Mouse (Mus musculus): Measurements from ENCODE around the gene Gtsf1. TPM values are rescaled to one million over a fixed set of nuclear protein-coding genes. Genes with fewer than 3 reads are reported as not detected.
A peak's percentile ranks its signal among the peaks of the same experiment; 100 is the strongest.

Gtsf1 gene
- polyA plus RNA-seq, 1 experiment from 2014 or later: not detected

DNA sequence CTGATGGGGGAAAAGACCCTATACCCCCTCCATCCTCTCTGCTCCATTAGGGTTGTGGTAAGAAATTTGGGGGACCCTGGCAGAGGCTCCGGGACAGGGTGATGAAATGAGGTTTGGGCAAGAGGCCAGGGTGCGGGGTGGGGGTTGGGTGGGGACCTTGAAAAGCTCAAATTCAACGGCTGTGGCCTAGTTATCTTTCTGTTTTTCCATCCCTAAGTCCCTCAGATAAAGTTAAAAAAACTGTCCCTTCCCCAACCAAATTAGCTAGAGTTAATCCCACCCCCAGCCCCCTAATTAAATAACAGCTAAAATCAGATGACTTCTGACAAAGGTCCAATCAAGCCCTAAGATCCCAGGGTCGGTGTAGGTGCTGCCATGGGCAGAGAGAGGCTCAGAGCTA is 65.5 kb downstream of the Gtsf1 start:
- Histone ChIP-seq H3K4me1 (ENCODE audit: control insufficient read depth, insufficient read depth, low read length) (peaks cover 14% of the 10 kb centered on the region), H3K9me3 (ENCODE audit: control insufficient read depth, low read length) (no peaks in the 10 kb centered on the region), H3K4me2 (ENCODE audit: low read depth, severe bottlenecking) (peak overlapping the region; percentile 62), H3K36me3 (ENCODE audit: control insufficient read depth, insufficient read depth, low read length) (no peaks in the 10 kb centered on the region; the same call in 1 of the 2 replicates), H3K9ac (ENCODE audit: low read length) (no peak overlapping the region), H3K27me3 (ENCODE audit: control insufficient read depth, insufficient read depth, low read length) (no peaks in the 10 kb centered on the region), H3K4me3 (ENCODE audit: low read depth, low read length) (peak overlapping the region; percentile 82), H3K27ac (replicated peaks; ENCODE audit: low read depth, low read length) (no peak overlapping the region)
- ATAC-seq (ENCODE audit: insufficient number of reproducible peaks, low FRiP score, low TSS enrichment, low read depth) (no peak), DNase-seq (ENCODE audit: low spot score) (no peak)
- WGBS: 44% methylated on average over 4 of the region's 4 CpGs

DNA sequence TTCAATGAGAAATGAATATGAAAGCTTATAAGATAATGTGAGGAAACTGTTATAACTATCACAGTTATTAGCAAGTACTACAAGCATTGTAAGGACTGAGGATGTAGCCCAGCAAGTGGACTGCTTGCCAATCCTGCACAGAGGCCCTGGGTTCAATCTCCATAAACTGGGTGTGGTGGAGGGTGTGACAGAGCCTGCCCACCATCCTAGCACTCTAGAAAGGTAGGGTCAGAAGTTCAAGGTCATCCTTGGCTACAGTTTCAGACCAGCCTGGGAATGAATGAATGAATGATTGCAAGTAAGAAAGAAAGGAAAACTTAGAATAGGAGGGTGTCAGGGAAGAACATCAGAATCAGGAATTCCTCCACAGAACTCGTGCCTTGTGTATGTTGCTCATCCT is 66.5 kb downstream of the Gtsf1 start:
- Histone ChIP-seq H3K9me3 (ENCODE audit: control insufficient read depth, low read length) (no peaks in the 10 kb centered on the region), H3K4me1 (ENCODE audit: control insufficient read depth, insufficient read depth, low read length) (peaks cover 19% of the 10 kb centered on the region), H3K27ac (replicated peaks; ENCODE audit: low read depth, low read length) (no peak overlapping the region), H3K9ac (ENCODE audit: low read length) (no peak overlapping the region), H3K4me2 (ENCODE audit: low read depth, severe bottlenecking) (no peak overlapping the region), H3K36me3 (ENCODE audit: control insufficient read depth, insufficient read depth, low read length) (no peaks in the 10 kb centered on the region; the same call in 1 of the 2 replicates), H3K4me3 (ENCODE audit: low read depth, low read length) (no peak overlapping the region), H3K27me3 (ENCODE audit: control insufficient read depth, insufficient read depth, low read length) (no peaks in the 10 kb centered on the region)
- no peak for ATAC-seq (ENCODE audit: insufficient number of reproducible peaks, low FRiP score, low TSS enrichment, low read depth)
- no peak for DNase-seq (ENCODE audit: low spot score)
- 69% methylated on average over 1 of the region's 1 CpGs for WGBS

- 95% methylated on average over 3 of the region's 3 CpGs for WGBS
- H3K9ac ChIP-seq (ENCODE audit: low read length): no peak overlapping the region
- ATAC-seq (ENCODE audit: insufficient number of reproducible peaks, low FRiP score, low TSS enrichment, low read depth): no peak
- no peaks in the 10 kb centered on the region; the same call in 1 of the 2 replicates for H3K36me3 ChIP-seq (ENCODE audit: control insufficient read depth, insufficient read depth, low read length)
- no peak overlapping the region for H3K4me2 ChIP-seq (ENCODE audit: low read depth, severe bottlenecking)
- no peaks in the 10 kb centered on the region for H3K27me3 ChIP-seq (ENCODE audit: control insufficient read depth, insufficient read depth, low read length)
- DNase-seq (ENCODE audit: low spot score): no peak
- H3K4me3 ChIP-seq (ENCODE audit: low read depth, low read length): no peak overlapping the region
- peaks cover 26% of the 10 kb centered on the region for H3K4me1 ChIP-seq (ENCODE audit: control insufficient read depth, insufficient read depth, low read length)
- no peaks in the 10 kb centered on the region for H3K9me3 ChIP-seq (ENCODE audit: control insufficient read depth, low read length)
- H3K27ac ChIP-seq (replicated peaks; ENCODE audit: low read depth, low read length): no peak overlapping the region
Measured at GRCm38 (mm10) chr15:103362950-103363349, 67.3 kb downstream of the Gtsf1 start.

DNA sequence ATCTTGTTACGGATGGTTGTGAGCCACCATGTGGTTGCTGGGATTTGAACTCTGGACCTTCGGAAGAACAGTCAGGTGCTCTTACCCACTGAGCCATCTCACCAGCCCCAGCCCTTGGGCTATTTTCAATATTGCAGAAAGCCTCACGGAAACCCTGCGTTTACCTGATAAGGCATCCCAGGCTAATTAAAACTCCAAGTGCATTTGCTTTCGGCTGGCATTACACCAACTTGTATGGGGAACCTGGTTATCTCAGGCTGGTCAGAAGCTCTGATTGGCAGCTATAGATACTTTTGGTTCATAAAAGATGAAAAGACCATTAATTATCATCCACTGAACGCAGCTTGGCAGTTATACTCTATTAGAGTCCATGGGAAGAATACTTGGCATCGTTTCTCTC is 67.9 kb downstream of the Gtsf1 start:
- no peak overlapping the region for H3K4me2 ChIP-seq (ENCODE audit: low read depth, severe bottlenecking)
- WGBS: 90% methylated on average over 6 of the region's 7 CpGs
- H3K36me3 ChIP-seq (ENCODE audit: control insufficient read depth, insufficient read depth, low read length): no peaks in the 10 kb centered on the region; the same call in 1 of the 2 replicates
- no peak overlapping the region for H3K4me3 ChIP-seq (ENCODE audit: low read depth, low read length)
- no peak for DNase-seq (ENCODE audit: low spot score)
- no peaks in the 10 kb centered on the region for H3K27me3 ChIP-seq (ENCODE audit: control insufficient read depth, insufficient read depth, low read length)
- H3K4me1 ChIP-seq (ENCODE audit: control insufficient read depth, insufficient read depth, low read length): peaks cover 26% of the 10 kb centered on the region
- ATAC-seq (ENCODE audit: insufficient number of reproducible peaks, low FRiP score, low TSS enrichment, low read depth): no peak
- H3K27ac ChIP-seq (replicated peaks; ENCODE audit: low read depth, low read length): no peak overlapping the region
- no peak overlapping the region for H3K9ac ChIP-seq (ENCODE audit: low read length)
- no peaks in the 10 kb centered on the region for H3K9me3 ChIP-seq (ENCODE audit: control insufficient read depth, low read length)

DNA sequence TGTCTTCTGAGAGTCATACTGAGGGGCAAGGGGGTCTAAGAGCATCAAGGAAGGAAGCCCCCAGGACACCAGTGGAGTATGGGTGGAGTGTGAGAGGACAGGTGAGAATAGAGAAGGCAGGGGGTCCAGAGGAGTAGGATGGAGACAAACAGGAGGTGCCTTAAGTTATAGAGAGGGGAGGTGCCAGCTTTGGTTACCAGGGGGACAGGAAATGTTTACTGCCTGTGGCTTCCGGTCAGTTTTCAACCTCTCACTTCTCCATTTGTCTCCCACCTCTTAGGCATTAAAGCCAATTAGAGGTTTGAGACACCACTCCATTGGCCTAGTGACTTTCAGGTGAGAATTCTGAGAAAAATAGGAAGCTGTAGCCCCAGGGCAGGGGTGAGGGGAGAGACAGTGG is 69.0 kb downstream of the Gtsf1 start:
- Histone ChIP-seq H3K4me1 (ENCODE audit: control insufficient read depth, insufficient read depth, low read length) (peaks cover 21% of the 10 kb centered on the region), H3K9ac (ENCODE audit: low read length) (no peak overlapping the region; the same call in 1 of the 2 replicates), H3K27ac (replicated peaks; ENCODE audit: low read depth, low read length) (no peak overlapping the region), H3K36me3 (ENCODE audit: control insufficient read depth, insufficient read depth, low read length) (peaks cover 3% of the 10 kb centered on the region; the same call in 1 of the 2 replicates), H3K4me2 (ENCODE audit: low read depth, severe bottlenecking) (no peak overlapping the region), H3K27me3 (ENCODE audit: control insufficient read depth, insufficient read depth, low read length) (no peaks in the 10 kb centered on the region), H3K9me3 (ENCODE audit: control insufficient read depth, low read length) (no peaks in the 10 kb centered on the region), H3K4me3 (ENCODE audit: low read depth, low read length) (no peak overlapping the region)
- WGBS: 36% methylated on average over 1 of the region's 1 CpGs
- no peak for ATAC-seq (ENCODE audit: insufficient number of reproducible peaks, low FRiP score, low TSS enrichment, low read depth)
- no peak for DNase-seq (ENCODE audit: low spot score)

- H3K9me3 ChIP-seq (ENCODE audit: control insufficient read depth, low read length): no peaks in the 10 kb centered on the region
- no peak overlapping the region for H3K27ac ChIP-seq (replicated peaks; ENCODE audit: low read depth, low read length)
- H3K4me2 ChIP-seq (ENCODE audit: low read depth, severe bottlenecking): no peak overlapping the region
- 87% methylated on average over 5 of the region's 5 CpGs for WGBS
- DNase-seq (ENCODE audit: low spot score): no peak
- H3K27me3 ChIP-seq (ENCODE audit: control insufficient read depth, insufficient read depth, low read length): no peaks in the 10 kb centered on the region
- H3K4me3 ChIP-seq (ENCODE audit: low read depth, low read length): no peak overlapping the region
- H3K4me1 ChIP-seq (ENCODE audit: control insufficient read depth, insufficient read depth, low read length): peaks cover 21% of the 10 kb centered on the region
- H3K9ac ChIP-seq (ENCODE audit: low read length): no peak overlapping the region
- no peak for ATAC-seq (ENCODE audit: insufficient number of reproducible peaks, low FRiP score, low TSS enrichment, low read depth)
- peaks cover 10% of the 10 kb centered on the region; the same call in 1 of the 2 replicates for H3K36me3 ChIP-seq (ENCODE audit: control insufficient read depth, insufficient read depth, low read length)
Measured at GRCm38 (mm10) chr15:103359869-103360602, 70.2 kb downstream of the Gtsf1 start.

DNA sequence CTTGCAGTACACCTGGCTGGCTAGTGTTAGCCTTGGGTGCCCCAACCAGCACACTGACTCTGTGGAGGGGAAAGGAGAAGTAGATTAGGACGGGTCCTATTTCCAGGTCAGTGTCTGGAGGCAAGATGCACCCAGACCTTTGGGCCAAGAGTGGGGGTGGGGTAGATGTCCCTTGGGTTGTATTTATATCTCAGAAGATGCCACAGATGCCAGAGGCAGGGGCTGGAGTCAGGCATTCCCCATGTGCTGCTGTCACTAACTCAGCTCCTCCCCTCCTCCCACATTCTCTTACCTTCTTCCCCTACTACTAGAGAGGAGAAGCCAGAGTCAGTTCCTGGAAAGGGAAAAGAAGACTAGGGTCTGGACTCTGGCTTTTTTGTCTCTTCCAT is 71.2 kb downstream of the Gtsf1 start:
- ATAC-seq (ENCODE audit: insufficient number of reproducible peaks, low FRiP score, low TSS enrichment, low read depth): peak; percentile 28; the same call in 1 of the 2 replicates
- 55% methylated on average over 1 of the region's 1 CpGs for WGBS
- Histone ChIP-seq H3K27ac (replicated peaks; ENCODE audit: low read depth, low read length) (no peak overlapping the region), H3K4me1 (ENCODE audit: control insufficient read depth, insufficient read depth, low read length) (peaks cover 19% of the 10 kb centered on the region), H3K4me3 (ENCODE audit: low read depth, low read length) (no peak overlapping the region), H3K36me3 (ENCODE audit: control insufficient read depth, insufficient read depth, low read length) (peaks cover 12% of the 10 kb centered on the region; the same call in 1 of the 2 replicates), H3K4me2 (ENCODE audit: low read depth, severe bottlenecking) (no peak overlapping the region), H3K27me3 (ENCODE audit: control insufficient read depth, insufficient read depth, low read length) (no peaks in the 10 kb centered on the region), H3K9me3 (ENCODE audit: control insufficient read depth, low read length) (no peaks in the 10 kb centered on the region), H3K9ac (ENCODE audit: low read length) (no peak overlapping the region)
- DNase-seq (ENCODE audit: low spot score): no peak

GRCm38 (mm10) chr15:103358278-103359121 is 71.8 kb downstream of the Gtsf1 start:
- Histone ChIP-seq H3K4me2 (ENCODE audit: low read depth, severe bottlenecking) (no peak overlapping the region), H3K9ac (ENCODE audit: low read length) (no peak overlapping the region; the same call in 1 of the 2 replicates), H3K4me3 (ENCODE audit: low read depth, low read length) (no peak overlapping the region), H3K4me1 (ENCODE audit: control insufficient read depth, insufficient read depth, low read length) (peaks cover 19% of the 10 kb centered on the region), H3K27ac (replicated peaks; ENCODE audit: low read depth, low read length) (peak overlapping the region; percentile 63), H3K36me3 (ENCODE audit: control insufficient read depth, insufficient read depth, low read length) (peaks cover 16% of the 10 kb centered on the region; the same call in 1 of the 2 replicates), H3K9me3 (ENCODE audit: control insufficient read depth, low read length) (no peaks in the 10 kb centered on the region), H3K27me3 (ENCODE audit: control insufficient read depth, insufficient read depth, low read length) (no peaks in the 10 kb centered on the region)
- peak; percentile 63 for ATAC-seq (ENCODE audit: insufficient number of reproducible peaks, low FRiP score, low TSS enrichment, low read depth)
- WGBS: 30% methylated on average over 4 of the region's 4 CpGs
- DNase-seq (ENCODE audit: low spot score): peak; percentile 71
